Mouse (Mus musculus): ENCODE data around the gene Ndufb11. TPM values are rescaled to one million over a fixed set of nuclear protein-coding genes. Genes with fewer than 3 reads are reported as not detected.

Ndufb11 gene
- total RNA-seq, 2 experiments from 2014 or later: 322 to 386 TPM

Other genes starting within 250 kb of the Ndufb11 start
- 1 to 10 TPM in 1 of 2 experiments, under 1 TPM in 1; 1.00 to 1.1 TPM for gene Jade3, start 191.9 kb downstream of the Ndufb11 start, total RNA-seq (2021)
- gene Rgn, start 67.8 kb downstream of the Ndufb11 start, total RNA-seq (2021): not detected
- gene Rbm10, start 116 bp downstream of the Ndufb11 start, total RNA-seq (2021): 10 to 100 TPM; 13.4 to 14.3 TPM
- gene Uba1, start 40.7 kb upstream of the Ndufb11 start, total RNA-seq (2021): 100 to 1,000 TPM; 154 to 161 TPM
- gene Cdk16, start 70.3 kb upstream of the Ndufb11 start, total RNA-seq (2021): 100 to 1,000 TPM; 122 TPM
- gene Usp11, start 86.3 kb upstream of the Ndufb11 start, total RNA-seq (2021): 1 to 10 TPM; 3.1 to 3.4 TPM
- gene Araf, start 180.2 kb upstream of the Ndufb11 start, total RNA-seq (2021): 10 to 100 TPM; 74.6 to 78.7 TPM

Measured in gastrocnemius, postnatal 14 days (tissue).